Mouse (Mus musculus): ENCODE results near the gene Cd82.

GRCm38 (mm10) chr2:93418396-93418795 is 44.5 kb downstream of the Cd82 start:
- peak; percentile 50 for TF ChIP-seq CTCF (IDR thresholded peaks at IDR 0.05; ENCODE audit: low read depth, low read length)
- TF ChIP-seq POLR2AphosphoS5 (IDR thresholded peaks at IDR 0.05; ENCODE audit: insufficient replicate concordance, low read depth, low read length) = no peak
- TF ChIP-seq GATA1 (IDR thresholded peaks at IDR 0.05; ENCODE audit: borderline replicate concordance, low read length) = no peak
